Mouse (Mus musculus) spleen, adult 2 months (tissue): ENCODE data around the gene Rspo3.

Source experiments
- CTCF ChIP-seq: fragments of 200-500 bp; IDR thresholded peaks from 2 replicates; pipeline ENCODE4 v1.5.1; 2011; ENCODE audit warnings: mild to moderate bottlenecking, inconsistent platforms; ENCODE audit not compliant: insufficient read depth, insufficient read length, insufficient replicate concordance; ENCODE audit errors: extremely low read depth
- POLR2A ChIP-seq: fragments of 200-500 bp; IDR thresholded peaks from 2 replicates; pipeline ENCODE4 v1.6.1; 2011; ENCODE audit warnings: low read depth, low read length, inconsistent platforms

DNA sequence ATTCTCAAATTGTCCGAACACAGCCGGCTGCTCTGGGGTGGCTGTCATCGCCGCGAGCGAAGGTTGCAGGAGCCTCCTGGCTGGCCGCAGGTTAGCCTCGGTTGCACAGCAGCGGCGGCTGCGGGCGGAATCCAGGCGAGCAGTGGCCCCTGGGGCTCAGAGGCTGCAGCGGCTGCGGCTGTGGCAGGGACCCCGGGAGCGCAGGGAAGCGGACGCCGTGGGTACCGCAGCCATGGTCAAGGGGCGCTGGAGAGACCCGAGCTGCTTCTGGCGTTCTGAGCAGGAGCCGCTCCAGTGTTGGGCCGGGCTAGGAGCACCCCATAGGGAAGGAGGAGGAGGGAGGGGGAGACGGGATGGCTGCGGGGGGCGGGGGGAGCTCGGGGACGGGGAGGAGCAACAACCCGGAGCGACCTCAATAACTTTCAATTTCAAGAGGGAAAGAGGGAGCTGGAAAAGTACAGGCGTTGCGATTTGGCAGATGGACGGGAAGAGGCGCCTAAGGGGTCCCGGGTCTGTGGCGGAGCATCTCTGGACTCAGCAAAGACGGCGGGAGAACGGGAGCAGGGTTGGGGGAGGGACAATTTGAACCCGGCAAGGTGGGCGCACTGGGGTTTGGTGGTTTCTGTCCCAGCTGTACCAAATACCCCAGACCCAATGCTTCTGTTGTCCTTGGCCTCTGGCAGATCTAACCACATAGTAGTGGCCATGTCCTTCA is at the start of gene Rspo3:
- TF ChIP-seq POLR2A (no peak), CTCF (no peak)
